Mouse (Mus musculus) right cerebral cortex, postnatal 36 days (tissue): ENCODE data around the gene Tspan11.

Experiments
- DNase-seq, 2 experiments: peaks; one replicate each; pipeline ENCODE4 v3.0.0; 2022; ENCODE audit warnings: low spot score in 2 of 2, mixed read lengths in 1 of 2

Tspan11 gene

GRCm38 (mm10) chr6:127988944-127989494 lies 101.6 kb downstream of the Tspan11 start:
- DNase-seq, result no peak

GRCm38 (mm10) chr6:127989624-127990212 lies 102.3 kb downstream of the Tspan11 start:
- peak; percentile 54 to 74 for DNase-seq

- no peak for DNase-seq
Observed at GRCm38 (mm10) chr6:127991509-127992176, 104.3 kb downstream of the Tspan11 start.

GRCm38 (mm10) chr6:127992993-127993392 lies 105.6 kb downstream of the Tspan11 start:
- no peak for DNase-seq

GRCm38 (mm10) chr6:127996928-127997327 lies 109.5 kb downstream of the Tspan11 start:
- DNase-seq, result no peak

GRCm38 (mm10) chr6:127999118-127999517 lies 111.7 kb downstream of the Tspan11 start:
- DNase-seq, result no peak

GRCm38 (mm10) chr6:128000777-128001176 lies 113.4 kb downstream of the Tspan11 start:
- no peak for DNase-seq

GRCm38 (mm10) chr6:128001587-128001986 lies 114.2 kb downstream of the Tspan11 start:
- DNase-seq, result no peak

GRCm38 (mm10) chr6:128002104-128002503 lies 114.7 kb downstream of the Tspan11 start:
- no peak for DNase-seq

- no peak for DNase-seq
Observed at GRCm38 (mm10) chr6:128002667-128003066, 115.3 kb downstream of the Tspan11 start.

- DNase-seq, result no peak
Observed at GRCm38 (mm10) chr6:128003542-128003941, 116.2 kb downstream of the Tspan11 start.
